12 mouse cellular contexts compared by ENCODE assay signal in genomic region chr10:23886060-23886459, GRCm38 (mm10). TPM values are rescaled to one million over a fixed set of nuclear protein-coding genes. Genes with fewer than 3 reads are reported as not detected.
"Had no signal": no experiment of that assay in that cellular context is flagged by ENCODE, and none has a peak within 500 bp of the region (broad histone marks: within the 10 kb centered on the region; RNA-seq: fewer than 3 reads in every experiment).

No protein-coding gene starts in this region.

- DNase-seq: lung, adult 18-20 months; lung, embryonic 14.5 days; lung, postnatal 10 days; lung, postnatal 4 days; midbrain, embryonic 14.5 days; right cerebral cortex, postnatal 14 days; thymus, adult 18-20 months; thymus, postnatal 14 days; thymus, postnatal 36 days had no signal

RNA-seq across cellular contexts. Expression of gene Vnn1, which starts 8.4 kb away (rescaled TPM):
- total RNA-seq: midbrain, postnatal 0 days; monocyte, adult 5-6 weeks; neutrophil, adult 5-6 weeks had no signal

RNA-seq across cellular contexts. Expression of gene Taar1, which starts 34.1 kb away (rescaled TPM):
- total RNA-seq: midbrain, postnatal 0 days; monocyte, adult 5-6 weeks; neutrophil, adult 5-6 weeks had no signal

RNA-seq across cellular contexts. Expression of gene Vnn3, which starts 34.8 kb away (rescaled TPM):
- total RNA-seq: midbrain, postnatal 0 days had no signal

RNA-seq across cellular contexts. Expression of gene Taar2, which starts 52.3 kb away (rescaled TPM):
- total RNA-seq: midbrain, postnatal 0 days; monocyte, adult 5-6 weeks; neutrophil, adult 5-6 weeks had no signal
